Mouse (Mus musculus) MEL (cell line): ENCODE measurements around the gene Cnst.

Experiments used
- CTCF ChIP-seq, 3 experiments: IDR thresholded peaks in 2 of 3; conservative IDR thresholded peaks in 1 of 3; 2 replicates each; pipeline ENCODE4 v1.5.1; 2011 to 2012; ENCODE audit warnings: low read length in 3 of 3, low read depth in 2 of 3, mild to moderate bottlenecking in 2 of 3, improper control_type of control experiment in 1 of 3, inconsistent platforms in 1 of 3, mixed read lengths in 1 of 3, moderate library complexity in 1 of 3; ENCODE audit not compliant: control insufficient read depth in 1 of 3, insufficient read depth in 1 of 3, poor library complexity in 1 of 3, severe bottlenecking in 1 of 3
- EP300 ChIP-seq, 2 experiments: IDR thresholded peaks; 2 replicates each; pipeline ENCODE4 v1.6.1; 2011; ENCODE audit warnings: improper control_type of control experiment in 2 of 2, low read length in 2 of 2, low read depth in 1 of 2, mild to moderate bottlenecking in 1 of 2

DNA sequence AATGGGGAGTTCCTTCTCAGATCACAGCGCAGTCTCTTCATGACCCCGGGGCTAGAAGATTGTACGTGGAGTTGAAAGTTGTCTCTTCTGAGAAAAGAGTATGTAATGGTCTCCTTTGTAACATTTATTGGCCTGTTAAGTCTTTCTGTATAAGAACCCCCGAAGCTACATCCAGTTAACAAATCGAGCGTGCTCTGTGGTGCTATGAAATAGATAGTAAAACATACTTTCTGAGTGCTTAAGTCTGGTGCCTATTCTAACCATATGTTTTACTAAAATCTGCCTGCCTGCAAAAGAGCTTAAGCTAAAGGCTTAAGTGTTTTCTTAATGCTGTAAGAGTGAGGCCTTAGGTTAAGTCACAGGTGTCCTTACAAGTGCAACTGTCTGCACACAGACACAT lies 66.2 kb downstream of the Cnst start:
- TF ChIP-seq EP300 (IDR thresholded peaks at IDR 0.05; ENCODE audit: low read depth in 1 of 2, low read length in 2 of 2) (no peak), CTCF (IDR thresholded peaks at IDR 0.05 in 2 of 3, conservative IDR thresholded peaks at IDR 0.05 in 1 of 3; ENCODE audit: control insufficient read depth in 1 of 3, insufficient read depth in 1 of 3, low read depth in 2 of 3, low read length in 3 of 3, poor library complexity in 1 of 3, severe bottlenecking in 1 of 3) (no peak)
